Mouse (Mus musculus) ovary, adult 18-20 months (tissue): Measurements from ENCODE around the gene Zbtb38.

Experiments
- DNase-seq: peaks from one replicate; pipeline ENCODE4 v3.0.0; 2022; ENCODE audit warnings: low spot score, mixed read lengths

Gene Zbtb38

GRCm38 (mm10) chr9:96713472-96714390 is 38.9 kb downstream of the Zbtb38 start:
- DNase-seq: peak; percentile 62

DNA sequence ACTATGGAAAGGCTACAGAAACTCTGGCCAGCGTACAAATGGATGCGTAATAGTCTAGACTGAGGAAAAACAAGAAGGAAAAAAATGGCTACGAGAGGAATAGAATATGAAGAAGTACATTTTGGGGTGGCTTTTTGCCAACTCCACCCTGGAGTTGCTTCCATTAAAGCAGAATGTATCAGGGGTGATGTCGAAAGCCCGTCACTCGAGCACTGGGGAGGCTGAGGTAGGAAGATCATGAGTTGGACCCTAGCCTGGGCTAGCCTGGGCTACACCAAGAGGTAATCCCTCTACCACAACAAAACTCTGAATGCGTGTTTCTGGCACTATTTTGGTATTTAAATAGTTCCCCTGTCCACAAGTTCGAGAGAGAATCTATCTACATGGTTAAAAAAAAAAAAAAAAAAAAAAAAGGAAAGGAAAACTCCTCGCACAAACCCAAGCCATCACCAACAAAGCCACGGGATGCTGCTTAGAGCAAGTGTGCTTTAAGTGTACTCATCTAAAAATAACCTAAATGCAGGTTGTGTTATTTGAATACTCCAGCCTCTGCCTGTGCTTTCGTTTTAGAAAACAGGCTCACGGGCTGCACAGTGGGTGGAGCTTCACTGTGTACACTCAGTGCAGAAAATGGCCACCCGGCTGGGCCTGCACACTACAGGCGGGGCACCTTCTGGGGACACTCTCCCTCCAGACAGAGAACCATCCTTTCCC is 39.7 kb downstream of the Zbtb38 start:
- DNase-seq: peak; percentile 43

DNA sequence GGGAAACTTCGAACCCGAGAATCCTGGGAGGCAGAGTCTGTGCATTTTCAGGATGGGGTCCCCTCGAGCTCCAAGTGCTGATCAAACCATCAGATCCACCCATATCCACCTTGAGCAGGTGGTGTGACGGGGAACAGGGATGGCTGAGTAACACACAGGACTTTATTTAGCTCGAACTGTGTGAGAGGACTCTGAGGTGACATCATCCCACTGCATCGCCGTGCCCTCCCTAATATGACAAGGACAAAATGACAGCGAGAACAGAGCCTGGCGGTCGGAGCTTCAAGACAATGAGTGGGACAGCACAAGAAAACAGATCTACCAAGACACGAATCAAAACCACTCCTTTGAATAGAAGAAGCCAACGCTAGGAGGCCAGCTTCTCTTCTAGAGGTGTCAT is 40.6 kb downstream of the Zbtb38 start:
- DNase-seq: no peak

DNA sequence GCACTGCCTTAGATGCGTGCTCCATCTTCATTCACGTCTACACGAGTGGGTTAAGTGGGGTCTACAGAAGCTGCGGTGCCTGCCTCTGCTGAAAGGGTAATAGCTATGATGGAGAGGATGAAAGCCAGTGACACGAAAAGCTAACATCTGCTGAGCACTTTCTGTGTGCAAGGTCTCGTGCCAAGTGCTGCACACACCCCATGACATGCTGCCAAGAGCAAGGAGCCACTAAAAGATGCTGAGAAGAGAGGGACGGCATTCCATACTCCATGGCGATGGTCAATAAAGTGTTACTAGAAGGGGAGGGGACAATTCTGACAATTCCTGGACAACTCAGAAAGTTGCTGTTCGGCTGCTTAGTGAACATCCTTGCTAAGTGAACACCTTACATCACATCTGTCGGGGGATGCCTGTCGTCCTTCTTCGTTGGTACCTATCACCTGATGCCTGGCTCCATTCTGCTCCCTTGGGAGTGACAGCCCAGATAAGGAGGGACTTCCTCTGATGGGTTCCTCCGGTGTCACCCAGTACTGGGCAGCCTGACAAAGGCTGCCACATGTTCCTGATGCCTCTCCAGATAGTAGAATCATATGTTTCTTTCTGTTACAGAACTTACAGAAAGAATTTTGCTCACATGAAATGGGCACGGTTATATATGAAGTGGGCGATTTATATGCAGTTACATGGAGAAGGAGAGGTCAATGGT is 42.2 kb downstream of the Zbtb38 start:
- no peak for DNase-seq

DNA sequence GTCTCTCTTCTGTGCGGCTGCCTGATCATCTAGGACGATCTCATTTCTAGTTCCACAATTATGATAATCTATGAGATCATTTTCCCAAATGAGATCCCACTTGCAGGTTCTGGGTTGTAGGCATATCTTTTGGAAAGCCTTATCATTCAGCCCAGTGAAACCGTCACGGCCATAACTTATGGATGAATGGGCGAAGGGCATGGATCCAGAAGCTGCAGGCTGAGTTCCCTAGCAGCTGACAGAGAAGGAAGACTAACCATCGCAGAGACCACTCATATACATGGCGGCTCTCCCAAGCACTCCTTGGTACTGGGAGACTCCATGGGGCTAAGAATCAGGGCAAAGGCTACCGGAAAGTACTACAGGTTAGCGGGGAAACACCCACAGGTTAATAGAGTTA is 43.7 kb downstream of the Zbtb38 start:
- DNase-seq: no peak

DNA sequence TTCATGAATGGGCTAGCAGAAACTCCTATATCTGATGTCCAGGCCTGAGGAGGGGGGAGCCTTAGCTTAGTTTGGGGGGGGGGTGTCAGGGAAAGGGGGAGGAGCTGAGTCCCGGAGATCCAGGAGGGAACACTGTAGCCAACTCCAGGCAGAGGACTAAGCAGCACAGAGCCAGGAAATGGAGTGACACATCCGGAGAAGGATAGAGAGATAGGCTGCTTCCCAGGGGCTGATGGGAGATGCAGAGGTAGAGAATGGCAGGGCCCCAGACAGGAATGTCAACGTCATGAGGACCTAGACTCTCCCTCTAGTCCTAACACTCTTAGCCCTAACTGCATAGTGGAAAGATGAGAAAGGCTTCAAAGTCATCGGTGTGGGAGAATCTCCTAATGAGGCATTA is 44.7 kb downstream of the Zbtb38 start:
- no peak for DNase-seq

- DNase-seq: peak; percentile 79
These were observed 46.9 kb downstream of the Zbtb38 start for GRCm38 (mm10) chr9:96705576-96706285.

DNA sequence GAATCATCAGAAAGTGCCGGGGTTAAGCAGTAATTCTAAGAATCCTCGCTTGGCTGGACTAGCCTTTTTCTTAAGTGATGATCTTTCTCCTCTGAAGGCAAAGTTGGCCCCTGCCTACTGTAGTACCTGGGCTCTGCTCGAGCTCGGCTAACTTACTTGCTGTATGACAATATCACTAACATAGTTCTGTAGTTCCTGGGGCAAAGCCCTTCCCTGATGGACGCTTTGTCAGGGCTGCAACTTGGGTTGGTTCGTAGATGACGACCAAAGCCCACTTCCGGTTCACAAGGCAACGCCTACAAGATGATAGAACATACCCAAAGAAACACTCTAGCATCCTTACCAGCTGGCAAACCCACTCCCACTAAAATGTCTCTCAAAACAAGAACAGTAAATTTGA is 47.7 kb downstream of the Zbtb38 start:
- DNase-seq: no peak

DNA sequence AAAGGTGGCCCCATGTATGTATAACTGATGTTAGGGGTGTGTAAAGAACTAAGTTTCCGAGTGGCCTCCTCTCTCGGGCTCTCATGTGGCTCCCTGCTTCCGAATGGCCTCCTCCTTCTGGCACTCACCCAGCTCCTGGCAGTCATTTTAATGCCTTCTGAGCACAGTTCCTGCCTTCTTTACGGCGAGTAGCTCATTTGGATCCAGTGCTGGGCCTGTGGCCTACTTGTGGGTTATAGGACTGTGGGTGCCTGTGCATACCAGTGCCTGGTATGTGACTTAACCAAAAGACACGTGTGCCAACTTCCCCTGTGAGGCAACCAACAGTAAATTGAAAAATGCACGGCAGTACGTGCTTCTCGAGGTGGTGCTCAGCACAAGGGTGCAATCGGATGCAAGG is 50.7 kb downstream of the Zbtb38 start:
- no peak for DNase-seq

GRCm38 (mm10) chr9:96699276-96700035 is 53.2 kb downstream of the Zbtb38 start:
- DNase-seq: no peak

- no peak for DNase-seq
These were observed 55.7 kb downstream of the Zbtb38 start for GRCm38 (mm10) chr9:96696788-96697492.

GRCm38 (mm10) chr9:96696141-96696561 is 56.5 kb downstream of the Zbtb38 start:
- no peak for DNase-seq

- DNase-seq: no peak
These were observed 62.2 kb downstream of the Zbtb38 start for GRCm38 (mm10) chr9:96690461-96690863.

DNA sequence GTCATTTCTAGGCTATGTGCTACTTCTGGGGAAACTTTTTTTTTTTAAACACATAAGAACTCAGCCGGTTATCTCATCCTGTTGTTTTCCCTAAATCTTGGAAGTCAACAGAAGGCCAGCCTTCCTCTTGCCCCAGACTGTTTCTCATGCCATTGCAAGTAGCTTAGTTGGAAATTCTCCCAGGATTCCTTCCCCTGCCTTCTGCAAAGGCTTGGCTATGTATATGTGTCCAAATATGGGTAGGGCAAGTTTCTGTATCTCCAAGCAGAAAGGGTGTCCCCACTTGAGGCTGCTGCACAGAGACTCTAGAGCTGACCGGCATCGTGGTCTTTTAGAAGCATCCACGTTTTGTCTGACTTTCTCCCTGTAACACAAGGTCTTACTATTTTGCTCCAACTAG is 63.6 kb downstream of the Zbtb38 start:
- no peak for DNase-seq

DNA sequence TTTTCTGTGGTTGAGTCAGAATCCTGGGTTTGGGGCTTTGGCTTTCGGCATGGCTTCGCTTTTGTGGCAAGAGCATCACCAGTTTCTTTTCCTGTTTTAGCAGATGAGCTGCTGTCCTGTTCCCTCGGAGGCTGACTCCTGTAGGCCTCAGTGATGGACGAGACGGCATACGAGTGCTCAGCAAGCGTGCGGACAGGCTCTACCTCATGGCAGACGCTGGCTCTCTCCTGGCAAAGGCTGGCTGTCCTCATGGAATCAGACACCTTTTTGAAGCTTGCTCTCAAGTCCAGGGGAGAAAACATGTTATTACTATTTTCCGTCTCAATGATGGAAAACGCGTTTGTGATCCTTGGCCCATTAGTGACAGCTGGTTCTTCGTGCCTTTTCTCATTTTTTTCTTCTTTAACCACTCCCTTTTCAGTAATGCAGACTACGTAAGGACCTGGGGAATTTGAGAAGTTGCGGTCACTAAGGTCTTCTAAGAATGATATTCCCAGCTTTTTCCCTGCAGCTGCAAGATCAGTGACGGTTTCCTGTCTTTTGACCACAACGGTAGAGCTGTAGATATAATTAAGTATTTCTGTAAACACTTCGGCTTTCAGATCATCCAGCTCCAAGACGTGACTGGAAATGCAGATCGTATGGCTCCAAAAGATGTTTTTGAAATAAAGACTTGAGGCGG is 64.3 kb downstream of the Zbtb38 start:
- DNase-seq: no peak

DNA sequence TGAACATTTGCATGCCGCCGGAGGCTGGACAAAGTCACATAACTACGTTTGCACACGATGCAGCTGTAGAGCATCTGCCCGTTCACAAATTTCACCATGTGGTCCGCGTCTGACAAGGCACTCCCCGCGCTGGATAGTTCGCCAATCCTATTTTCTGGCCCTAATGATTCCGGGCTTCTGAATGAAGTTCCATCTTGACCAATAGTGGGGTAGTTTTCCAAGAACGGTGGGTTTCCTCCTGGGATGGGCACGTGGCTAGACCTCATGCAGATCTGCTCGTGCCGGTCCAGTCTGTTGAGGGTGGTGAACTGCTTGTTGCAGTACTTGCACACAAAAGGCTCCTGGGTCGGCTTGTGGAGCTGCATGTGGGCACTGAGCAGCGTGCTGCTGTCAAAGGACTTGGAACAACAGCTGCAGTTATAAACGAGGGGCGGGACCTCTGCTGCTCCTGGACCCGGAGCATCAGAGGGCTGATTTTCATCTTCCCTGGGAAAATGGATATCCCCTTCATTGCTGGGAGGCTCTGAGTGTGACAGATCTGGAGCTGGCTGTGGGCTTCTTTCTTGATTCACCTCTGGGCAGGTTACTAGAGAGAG is 64.9 kb downstream of the Zbtb38 start:
- no peak for DNase-seq

DNA sequence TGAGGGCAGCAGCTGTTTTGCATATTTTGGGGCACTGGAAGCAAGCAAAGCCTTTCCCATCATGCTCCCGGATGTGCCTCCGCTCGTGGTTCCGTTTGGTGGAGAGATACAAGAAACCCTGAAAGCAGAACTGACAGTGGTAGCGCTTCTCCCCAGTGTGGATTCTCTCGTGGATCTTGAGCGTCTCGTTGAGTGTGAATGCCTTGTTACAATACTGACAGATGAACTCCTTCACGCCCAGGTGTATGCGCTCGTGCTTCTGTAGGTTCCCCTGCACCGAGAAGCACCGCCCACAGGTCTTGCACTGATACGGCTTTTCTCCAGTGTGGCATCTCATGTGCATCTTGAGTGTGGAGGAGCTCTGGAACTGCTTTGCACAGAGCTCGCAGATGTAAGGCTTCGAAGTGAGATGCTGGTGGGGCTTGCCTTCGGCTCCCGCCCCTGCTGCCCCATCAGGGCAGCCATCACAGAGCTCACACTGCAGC is 67.0 kb downstream of the Zbtb38 start:
- DNase-seq: no peak

DNA sequence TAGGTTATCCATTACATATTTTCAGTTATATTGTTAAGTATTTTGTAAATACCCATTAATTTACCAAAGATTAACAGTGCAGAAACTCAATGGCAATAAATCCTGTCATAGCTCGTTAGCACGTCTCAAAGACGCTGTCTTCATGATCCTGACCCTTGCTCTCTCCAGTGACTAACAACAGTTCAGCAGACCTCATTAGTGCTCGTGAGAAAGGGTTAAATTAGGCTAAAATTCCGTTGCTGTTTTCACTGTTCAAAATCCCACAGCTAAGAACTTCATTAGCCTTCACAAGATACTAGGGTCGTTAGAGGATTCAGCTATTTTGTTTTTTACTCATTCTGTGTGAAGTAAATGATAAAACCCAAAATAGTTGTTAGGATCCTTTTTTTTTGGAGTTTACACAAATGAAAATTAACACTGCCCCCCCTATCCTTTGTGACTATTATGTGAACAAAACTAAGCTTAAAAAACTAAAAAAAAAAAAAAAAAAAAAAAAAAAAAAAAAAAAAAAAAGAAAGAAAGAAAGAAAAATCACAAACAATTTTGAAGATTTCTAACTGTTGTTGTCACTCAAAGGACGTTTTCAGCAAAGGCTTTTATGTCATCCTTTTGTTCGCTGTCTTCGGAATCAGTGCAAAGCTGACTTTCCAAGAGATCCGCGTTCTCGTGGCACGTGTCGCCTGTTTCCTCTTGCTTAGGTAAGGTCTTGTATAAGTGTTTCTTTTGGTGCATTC is 67.6 kb downstream of the Zbtb38 start:
- no peak for DNase-seq
